Mouse (Mus musculus): ENCODE data around the gene Stim1. TPM values are rescaled to one million over a fixed set of nuclear protein-coding genes. Genes with fewer than 3 reads are reported as not detected.
A peak's percentile ranks its signal among the peaks of the same experiment; 100 is the strongest.

Gene Stim1
- total and polyA plus RNA-seq, 3 experiments = 10.2 to 26.6 (median 23.9) TPM

GRCm38 (mm10) chr7:102417398-102417797 lies 149.8 kb downstream of the Stim1 start:
- dilution Hi-C loops (cut with MboI; ENCODE audit: extremely low pct_ligation_motif_present, extremely low pct_unique_long_range_greater_than_20kb, low sequenced_read_pairs) = no loop called here
- DNase-seq (ENCODE audit: extremely low read depth) = peak; percentile 83

GRCm38 (mm10) chr7:102422036-102422435 lies 154.4 kb downstream of the Stim1 start:
- Histone ChIP-seq H3K4me1 (ENCODE audit: control insufficient read depth in 1 of 2, insufficient read depth in 2 of 2) (peaks cover 0 to 19% of the 10 kb centered on the region in 2 experiments; a peak in 2 of 4 replicates), H3K79me2 (replicated peaks; ENCODE audit: control insufficient read depth, extremely low read depth, insufficient read depth, poor library complexity, severe bottlenecking) (no peaks in the 10 kb centered on the region), H3K27ac (ENCODE audit: insufficient read depth, low read depth) (no peak overlapping the region), H3K4me3 (replicated peaks in 1 of 3; ENCODE audit: low read depth in 2 of 3, low read length in 2 of 3, poor library complexity in 1 of 3) (no peak overlapping the region), H3K27me3 (replicated peaks) (no peaks in the 10 kb centered on the region), H3K36me3 (replicated peaks in 1 of 2; ENCODE audit: control insufficient read depth in 1 of 2, insufficient read depth in 1 of 2, low read length in 1 of 2) (peaks cover under 1 to 11% of the 10 kb centered on the region in 2 experiments), H3K9ac (ENCODE audit: insufficient read depth, low read depth) (no peak overlapping the region), H3K9me3 (replicated peaks; ENCODE audit: low read length) (no peaks in the 10 kb centered on the region), H3K4me2 (ENCODE audit: insufficient read depth, low read depth, poor library complexity, severe bottlenecking) (no peak overlapping the region)
- no peak for DNase-seq (ENCODE audit: extremely low read depth)
- no peak for TF ChIP-seq ZKSCAN1 (IDR thresholded peaks at IDR 0.05; ENCODE audit: borderline replicate concordance, low read depth, low read length)
- no peak for TF ChIP-seq POLR2A (IDR thresholded peaks at IDR 0.05; ENCODE audit: low read depth, low read length)
- no peak for TF ChIP-seq SIN3A (IDR thresholded peaks at IDR 0.05; ENCODE audit: low read length)
- TF ChIP-seq UBTF (IDR thresholded peaks at IDR 0.05; ENCODE audit: low read depth, low read length) = no peak
- TF ChIP-seq GABPA (IDR thresholded peaks at IDR 0.05; ENCODE audit: insufficient replicate concordance, low read depth, low read length) = no peak
- no peak for TF ChIP-seq TCF12 (IDR thresholded peaks at IDR 0.05; ENCODE audit: low read depth, low read length)
- TF ChIP-seq NELFE (IDR thresholded peaks at IDR 0.05; ENCODE audit: low read depth, low read length) = no peak
- dilution Hi-C loops (cut with MboI; ENCODE audit: extremely low pct_ligation_motif_present, extremely low pct_unique_long_range_greater_than_20kb, low sequenced_read_pairs) (no loop called here), in situ Hi-C loops (cut with MboI; ENCODE audit: low pct_ligation_motif_present, low pct_unique_long_range_greater_than_20kb, low sequenced_read_pairs) (loop anchor here (5.0 kb wide), 1 partner anchor 155 kb away; the partner anchor contains the start of gene Stim1)

More at GRCm38 (mm10) chr7:102417398-102417797, 149.8 kb downstream of the Stim1 start:
- no peak overlapping the region for H3K9ac ChIP-seq (ENCODE audit: insufficient read depth, low read depth)
- no peaks in the 10 kb centered on the region for H3K79me2 ChIP-seq (replicated peaks; ENCODE audit: control insufficient read depth, extremely low read depth, insufficient read depth, poor library complexity, severe bottlenecking)
- no peak overlapping the region for H3K4me2 ChIP-seq (ENCODE audit: insufficient read depth, low read depth, poor library complexity, severe bottlenecking)
- H3K9me3 ChIP-seq (replicated peaks; ENCODE audit: low read length) = no peaks in the 10 kb centered on the region
- H3K4me3 ChIP-seq (replicated peaks in 1 of 3; ENCODE audit: low read depth in 2 of 3, low read length in 2 of 3, poor library complexity in 1 of 3) = no peak overlapping the region
- TF ChIP-seq CHD2 (IDR thresholded peaks at IDR 0.05; ENCODE audit: low read length) (no peak), NELFE (IDR thresholded peaks at IDR 0.05; ENCODE audit: low read depth, low read length) (no peak; the same call in 1 of the 2 replicates), ZKSCAN1 (IDR thresholded peaks at IDR 0.05; ENCODE audit: borderline replicate concordance, low read depth, low read length) (peak; percentile 32), BHLHE40 (IDR thresholded peaks at IDR 0.05; ENCODE audit: low read depth, low read length) (no peak), SIN3A (IDR thresholded peaks at IDR 0.05; ENCODE audit: low read length) (no peak), SMC3 (IDR thresholded peaks at IDR 0.05; ENCODE audit: low read depth, low read length) (peak; percentile 88), MAX (IDR thresholded peaks at IDR 0.05; ENCODE audit: low read length) (no peak), ELF1 (IDR thresholded peaks at IDR 0.05; ENCODE audit: low read depth, low read length) (no peak), MEF2A (IDR thresholded peaks at IDR 0.05; ENCODE audit: borderline replicate concordance, low read depth, low read length) (no peak), RAD21 (IDR thresholded peaks at IDR 0.05; ENCODE audit: low read depth, low read length) (peak; percentile 99), ZNF384 (IDR thresholded peaks at IDR 0.05; ENCODE audit: low read depth, low read length) (no peak), POLR2AphosphoS2 (IDR thresholded peaks at IDR 0.05; ENCODE audit: low read depth, low read length) (no peak), ETS1 (conservative IDR thresholded peaks at IDR 0.05; ENCODE audit: low read depth, low read length) (no peak), CTCF (conservative IDR thresholded peaks at IDR 0.05 in 1 of 2, IDR thresholded peaks at IDR 0.05 in 1 of 2; ENCODE audit: low read depth in 2 of 2, low read length in 2 of 2) (peak; percentile 89 to 96), MYC (IDR thresholded peaks at IDR 0.05; ENCODE audit: low read depth, low read length) (no peak), TBP (conservative IDR thresholded peaks at IDR 0.05; ENCODE audit: low read depth, low read length) (no peak), UBTF (IDR thresholded peaks at IDR 0.05; ENCODE audit: low read depth, low read length) (no peak), JUND (conservative IDR thresholded peaks at IDR 0.05; ENCODE audit: low read depth, low read length) (no peak), USF1 (IDR thresholded peaks at IDR 0.05; ENCODE audit: low read depth, low read length) (no peak), PAX5 (IDR thresholded peaks at IDR 0.05; ENCODE audit: low read length) (no peak), HCFC1 (IDR thresholded peaks at IDR 0.05; ENCODE audit: low read depth, low read length) (no peak), MAFK (IDR thresholded peaks at IDR 0.05; ENCODE audit: insufficient replicate concordance, low read length) (no peak), ZC3H11A (IDR thresholded peaks at IDR 0.05; ENCODE audit: low read depth, low read length) (peak; percentile 85), MXI1 (IDR thresholded peaks at IDR 0.05; ENCODE audit: low read depth, low read length) (no peak)
- H3K4me1 ChIP-seq (ENCODE audit: control insufficient read depth in 1 of 2, insufficient read depth in 2 of 2) = peaks cover 0 to 11% of the 10 kb centered on the region in 2 experiments; a peak in 2 of 4 replicates
- H3K36me3 ChIP-seq (replicated peaks in 1 of 2; ENCODE audit: control insufficient read depth in 1 of 2, insufficient read depth in 1 of 2, low read length in 1 of 2) = peaks cover 0 to 9% of the 10 kb centered on the region in 2 experiments
- H3K27me3 ChIP-seq (replicated peaks) = no peaks in the 10 kb centered on the region
- H3K27ac ChIP-seq (ENCODE audit: insufficient read depth, low read depth) = no peak overlapping the region
- in situ Hi-C loops (cut with MboI; ENCODE audit: low pct_ligation_motif_present, low pct_unique_long_range_greater_than_20kb, low sequenced_read_pairs) = no loop called here

All from CH12.LX (cell line).